Comparison of ENCODE assay signal across 17 mouse cellular contexts in genomic region chr1:84427757-84428156, GRCm38 (mm10).
A peak's percentile ranks its signal among the peaks of the same experiment; 100 is the strongest.
DNase-seq lines count a peak whose midpoint lies in the region; TF ChIP-seq lines count a peak whose summit lies in the region.
"Had no signal": no experiment of that assay in that cellular context is flagged by ENCODE, and none has a peak within 500 bp of the region (broad histone marks: within the 10 kb centered on the region; RNA-seq: fewer than 3 reads in every experiment).

No protein-coding gene starts in this region.

- no peak overlapping the region for H3K4me3 ChIP-seq in cerebellum, adult 2 months (replicated peaks; ENCODE audit: insufficient read depth, low read depth, low read length)
- no peak overlapping the region for H3K4me3 ChIP-seq in left cerebral cortex, adult 2 months
- H3K4me3 ChIP-seq: embryonic facial prominence, embryonic 15.5 days; heart, embryonic 13.5 days; kidney, embryonic 15.5 days; limb, embryonic 15.5 days; lung, embryonic 15.5 days; midbrain, embryonic 13.5 days had no signal

- TF ChIP-seq CTCF in cerebellum, adult 2 months (IDR thresholded peaks at IDR 0.05; ENCODE audit: borderline replicate concordance, insufficient read depth, low read depth, low read length) = no peak
- no peak for TF ChIP-seq CTCF in left cerebral cortex, adult 2 months (IDR thresholded peaks at IDR 0.05)

- intact Hi-C loops in left cerebral cortex, adult 2 months (cut with DNase I) = loop anchor here (5.0 kb wide), 1 partner anchor 60 kb away; no protein-coding TSS in a partner anchor

- 16% methylated on average over 11 of the region's 11 CpGs for WGBS in cerebellum, adult 2 months

- no peaks in the 10 kb centered on the region for H3K27me3 ChIP-seq in cerebellum, adult 2 months (ENCODE audit: control insufficient read depth, insufficient read depth, low read length)
- H3K27me3 ChIP-seq: embryonic facial prominence, embryonic 15.5 days; heart, embryonic 13.5 days; kidney, embryonic 15.5 days; limb, embryonic 15.5 days; lung, embryonic 15.5 days; midbrain, embryonic 13.5 days had no signal

- no peak overlapping the region for H3K27ac ChIP-seq in cerebellum, adult 2 months (ENCODE audit: insufficient read depth, low read length)
- H3K27ac ChIP-seq in left cerebral cortex, adult 2 months = no peak overlapping the region
- H3K27ac ChIP-seq: embryonic facial prominence, embryonic 15.5 days; heart, embryonic 13.5 days; kidney, embryonic 15.5 days; limb, embryonic 15.5 days; lung, embryonic 15.5 days; midbrain, embryonic 13.5 days had no signal

- peaks cover 4% of the 10 kb centered on the region for H3K4me1 ChIP-seq in cerebellum, adult 2 months (ENCODE audit: control insufficient read depth, insufficient read depth, low read length)
- H3K4me1 ChIP-seq: embryonic facial prominence, embryonic 15.5 days; heart, embryonic 13.5 days; kidney, embryonic 15.5 days; limb, embryonic 15.5 days; lung, embryonic 15.5 days; midbrain, embryonic 13.5 days had no signal

- peak; percentile 20 to 33 for DNase-seq in cerebellum, adult 2 months
- no peak for DNase-seq in cerebellum, adult 9-10 months
- DNase-seq in layer of hippocampus, adult 11-12 months (ENCODE audit: low spot score) = peak; percentile 31
- DNase-seq in layer of hippocampus, adult 9-10 months (ENCODE audit: low spot score) = no peak
- peak; percentile 50 to 65 for DNase-seq in left cerebral cortex, adult 2 months (ENCODE audit: extremely low spot score in 1 of 2, low spot score in 2 of 2)
- peak; percentile 72 for DNase-seq in right cerebral cortex, postnatal 25 days
- no peak for DNase-seq in spleen, postnatal 36 days (ENCODE audit: low spot score in 2 of 2)
- DNase-seq in adrenal gland, postnatal 10 days = no peak
- DNase-seq: adrenal gland, postnatal 36 days; gastrocnemius, postnatal 14 days; thymus, adult 18-20 months had no signal

- no peak for TF ChIP-seq POLR2A in cerebellum, adult 2 months (IDR thresholded peaks at IDR 0.05; ENCODE audit: borderline replicate concordance, insufficient read depth, low read length)

Comparison
In these comparisons a context has a peak if more than half of its experiments do, and no peak if none do; other contexts are left out.
1. DNase-seq: peak in cerebellum, adult 2 months (2 of 2), layer of hippocampus, adult 11-12 months (single experiment), left cerebral cortex, adult 2 months (2 of 2) and right cerebral cortex, postnatal 25 days (single experiment); none in cerebellum, adult 9-10 months (single experiment), layer of hippocampus, adult 9-10 months (single experiment), spleen, postnatal 36 days (0 of 2) and adrenal gland, postnatal 10 days (single experiment).